Mouse (Mus musculus) mesoderm, embryonic 11.5 days (tissue): ENCODE results near the gene Slc4a1ap.

ENCODE experiments used
- DNase-seq: peaks from one replicate; pipeline ENCODE4 v3.0.0-alpha.2; 2012; ENCODE audit warnings: low read depth, low spot score

Slc4a1ap gene

DNA sequence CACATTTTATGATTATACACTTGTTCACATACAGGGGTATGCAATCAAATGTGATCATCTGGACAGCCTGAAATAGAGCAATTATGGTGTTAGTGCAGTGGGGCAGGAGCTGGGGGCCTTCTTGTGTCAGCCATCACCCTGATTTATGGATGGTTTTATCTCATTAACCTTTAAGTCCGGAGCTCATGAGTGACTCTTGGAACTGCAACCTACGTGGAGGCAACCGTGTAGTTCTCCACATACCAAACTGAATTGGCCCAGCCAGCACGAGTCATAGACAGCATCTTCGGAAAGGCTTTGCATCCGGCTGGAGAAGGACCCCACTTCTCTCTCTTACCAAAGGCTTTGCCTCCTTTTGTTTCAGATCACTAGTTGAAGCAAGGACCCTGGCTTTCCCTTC is 77.0 kb downstream of the Slc4a1ap start:
- DNase-seq, result no peak

DNA sequence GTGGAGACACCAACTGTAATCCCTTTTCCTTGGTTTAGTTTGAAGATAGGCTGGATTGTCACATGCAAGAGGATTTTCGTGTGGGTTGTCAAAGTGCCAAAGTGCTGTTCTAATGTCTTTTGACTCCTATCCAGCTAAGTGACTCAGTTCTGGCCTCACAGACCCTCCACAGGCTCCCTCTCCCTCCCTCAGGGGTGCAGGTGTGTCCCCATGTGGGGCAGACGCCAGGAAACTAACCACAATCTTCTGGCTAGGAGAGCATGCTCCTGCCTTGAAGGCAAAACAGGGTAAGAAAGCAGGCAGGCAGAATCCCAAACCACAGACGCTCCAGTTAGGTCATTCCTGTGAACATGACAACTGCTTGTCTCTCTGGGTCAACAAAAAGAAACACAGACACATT is 79.4 kb downstream of the Slc4a1ap start:
- no peak for DNase-seq
